Mouse (Mus musculus) fat pad, adult 2 months (tissue): ENCODE data around the gene 4930451I11Rik.

Experiments
- DNase-seq: peaks from one replicate; pipeline ENCODE4 v3.0.0-alpha.2; 2011; ENCODE audit warnings: low read depth, low spot score; ENCODE audit errors: extremely low read depth

The 4930451I11Rik gene

GRCm38 (mm10) chr7:126800269-126801056 lies 31.0 kb downstream of the 4930451I11Rik start:
- DNase-seq = no peak

- DNase-seq = no peak
Observed at GRCm38 (mm10) chr7:126799468-126800268, 31.8 kb downstream of the 4930451I11Rik start.

- DNase-seq = no peak
Observed at GRCm38 (mm10) chr7:126799050-126799467, 32.4 kb downstream of the 4930451I11Rik start.

GRCm38 (mm10) chr7:126798127-126799049 lies 33.1 kb downstream of the 4930451I11Rik start:
- no peak for DNase-seq

- no peak for DNase-seq
Observed at GRCm38 (mm10) chr7:126797411-126798126, 33.9 kb downstream of the 4930451I11Rik start, which contains the start of gene Fam57b. Fam57b (plus strand) TSS chr7:126797668.

GRCm38 (mm10) chr7:126796350-126796932 lies 35.0 kb downstream of the 4930451I11Rik start:
- no peak for DNase-seq

- no peak for DNase-seq
Observed at GRCm38 (mm10) chr7:126795387-126796317, 35.8 kb downstream of the 4930451I11Rik start.

- DNase-seq = no peak
Observed at GRCm38 (mm10) chr7:126794271-126794605, 37.2 kb downstream of the 4930451I11Rik start.

GRCm38 (mm10) chr7:126793456-126794270 lies 37.8 kb downstream of the 4930451I11Rik start:
- no peak for DNase-seq

GRCm38 (mm10) chr7:126792721-126793443 lies 38.6 kb downstream of the 4930451I11Rik start:
- no peak for DNase-seq

- DNase-seq = no peak
Observed at GRCm38 (mm10) chr7:126791851-126792720, 39.4 kb downstream of the 4930451I11Rik start, which contains the start of gene Ppp4c. Ppp4c (minus strand) TSS chr7:126792496.

GRCm38 (mm10) chr7:126789141-126789540 lies 42.3 kb downstream of the 4930451I11Rik start:
- DNase-seq = no peak

- no peak for DNase-seq
Observed at GRCm38 (mm10) chr7:126786142-126786541, 45.3 kb downstream of the 4930451I11Rik start.

GRCm38 (mm10) chr7:126785056-126785455 lies 46.4 kb downstream of the 4930451I11Rik start:
- no peak for DNase-seq

- DNase-seq = no peak
Observed at GRCm38 (mm10) chr7:126784469-126784868, 47.0 kb downstream of the 4930451I11Rik start.

GRCm38 (mm10) chr7:126782693-126783092 lies 48.7 kb downstream of the 4930451I11Rik start:
- DNase-seq = no peak
